Mouse (Mus musculus) midbrain, embryonic 15.5 days (tissue): Measurements from ENCODE around the gene Mmp24. TPM values are rescaled to one million over a fixed set of nuclear protein-coding genes. Genes with fewer than 3 reads are reported as not detected.

ENCODE experiments used
- ATAC-seq: fragments of 200-750 bp; cut with Nextera tagmentation; replicated peaks from 2 replicates; pipeline ENCODE4 v1.8.0; 2017; ENCODE audit warnings: moderate TSS enrichment
- H3K27ac ChIP-seq: fragments of 300-500 bp; sonication (generic); 2 replicates; pipeline ENCODE4 v1.5.1; 2015; ENCODE audit warnings: mild to moderate bottlenecking, inconsistent platforms
- H3K27me3 ChIP-seq: fragments of 300-500 bp; sonication (generic); replicated peaks from 2 replicates; pipeline ENCODE4 v1.6.1; 2015; ENCODE audit warnings: inconsistent platforms
- H3K36me3 ChIP-seq: fragments of 300-500 bp; sonication (generic); replicated peaks from 2 replicates; pipeline ENCODE4 v1.6.1; 2015; ENCODE audit warnings: inconsistent platforms
- H3K4me1 ChIP-seq: fragments of 300-500 bp; sonication (generic); 2 replicates; pipeline ENCODE4 v1.6.1; 2015; ENCODE audit warnings: inconsistent platforms
- H3K4me2 ChIP-seq: fragments of 300-500 bp; sonication (generic); 2 replicates; pipeline ENCODE4 v1.6.1; 2015; ENCODE audit warnings: inconsistent platforms, mild to moderate bottlenecking, moderate library complexity
- H3K4me3 ChIP-seq: fragments of 300-500 bp; sonication (generic); 2 replicates; pipeline ENCODE4 v1.5.1; 2015; ENCODE audit warnings: mild to moderate bottlenecking, inconsistent platforms
- H3K9ac ChIP-seq: fragments of 300-500 bp; sonication (generic); 2 replicates; pipeline ENCODE4 v1.6.1; 2015; ENCODE audit warnings: mild to moderate bottlenecking, inconsistent platforms
- H3K9me3 ChIP-seq: fragments of 300-500 bp; sonication (generic); 2 replicates; pipeline ENCODE4 v1.6.1; 2016; ENCODE audit warnings: inconsistent platforms
- WGBS: fragments of 180-500 bp; shearing (Covaris S2); methylation state at CpG from one replicate; pipeline ENCODE4 v1.1.7; 2015; ENCODE audit warnings: mixed read lengths; 5-methylcytosine and 5-hydroxymethylcytosine counted together
- polyA plus RNA-seq: library from polyadenylated mRNA; unstranded; fragments of >200 nt; fragmentation: Nextera tagmentation; extraction: Ambion mirVana; gene quantifications from 2 replicates; pipeline ENCODE4 v1.2.1, GENCODE M21; 2015

The Mmp24 gene
- polyA plus RNA-seq, 1 experiment from 2014 or later = 19.3 TPM

DNA sequence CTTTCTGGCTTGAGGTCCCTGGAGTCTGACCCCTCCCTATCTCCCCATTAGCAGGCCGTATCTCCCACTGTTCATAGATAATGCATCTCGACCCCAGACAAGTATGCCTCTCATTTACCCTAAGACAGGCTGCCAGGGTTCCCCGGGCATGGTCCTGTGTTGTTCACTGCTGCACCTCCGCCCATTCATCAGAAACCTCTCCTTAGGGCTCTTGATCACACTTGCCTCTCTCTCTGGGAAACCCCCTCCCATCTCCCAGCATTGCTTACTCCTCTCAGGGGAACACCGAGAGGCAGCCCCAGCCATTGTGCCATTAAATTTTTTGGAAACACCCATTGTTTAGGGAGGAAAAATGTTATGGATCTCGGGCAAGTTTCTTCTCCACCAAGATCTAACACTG lies 2.9 kb downstream of the Mmp24 start:
- H3K4me2 ChIP-seq = no peak overlapping the region
- no peak overlapping the region for H3K9ac ChIP-seq
- H3K36me3 ChIP-seq = no peaks in the 10 kb centered on the region
- ATAC-seq = no peak
- no peak overlapping the region for H3K4me3 ChIP-seq
- peaks cover 7% of the 10 kb centered on the region for H3K27me3 ChIP-seq
- no peak overlapping the region for H3K27ac ChIP-seq
- H3K4me1 ChIP-seq = peaks cover 38% of the 10 kb centered on the region
- WGBS = 48% methylated on average over 6 of the region's 6 CpGs
- no peaks in the 10 kb centered on the region for H3K9me3 ChIP-seq

DNA sequence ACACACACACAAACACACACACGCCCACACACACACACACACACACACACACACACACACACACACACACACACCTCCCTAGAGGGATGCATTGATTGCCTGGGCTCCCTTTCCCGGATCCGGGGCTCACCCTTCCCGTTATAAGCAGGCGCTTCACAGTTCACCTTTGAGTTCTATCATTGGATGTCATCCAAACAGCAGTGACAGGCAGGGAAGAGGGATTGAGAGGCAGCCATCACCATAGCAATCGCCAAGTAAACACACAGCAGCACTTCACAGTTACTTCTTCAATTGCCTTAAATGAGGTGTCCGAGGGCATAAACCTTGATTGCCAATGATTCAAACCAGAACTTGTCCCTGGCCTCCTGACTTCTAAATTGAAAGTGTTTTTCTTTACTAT lies 3.9 kb downstream of the Mmp24 start:
- no peak overlapping the region for H3K9ac ChIP-seq
- ATAC-seq = no peak
- peaks cover 38% of the 10 kb centered on the region for H3K4me1 ChIP-seq
- H3K4me3 ChIP-seq = no peak overlapping the region
- H3K4me2 ChIP-seq = no peak overlapping the region
- H3K36me3 ChIP-seq = no peaks in the 10 kb centered on the region
- H3K27me3 ChIP-seq = no peaks in the 10 kb centered on the region
- no peaks in the 10 kb centered on the region for H3K9me3 ChIP-seq
- H3K27ac ChIP-seq = no peak overlapping the region
- 48% methylated on average over 7 of the region's 7 CpGs for WGBS

DNA sequence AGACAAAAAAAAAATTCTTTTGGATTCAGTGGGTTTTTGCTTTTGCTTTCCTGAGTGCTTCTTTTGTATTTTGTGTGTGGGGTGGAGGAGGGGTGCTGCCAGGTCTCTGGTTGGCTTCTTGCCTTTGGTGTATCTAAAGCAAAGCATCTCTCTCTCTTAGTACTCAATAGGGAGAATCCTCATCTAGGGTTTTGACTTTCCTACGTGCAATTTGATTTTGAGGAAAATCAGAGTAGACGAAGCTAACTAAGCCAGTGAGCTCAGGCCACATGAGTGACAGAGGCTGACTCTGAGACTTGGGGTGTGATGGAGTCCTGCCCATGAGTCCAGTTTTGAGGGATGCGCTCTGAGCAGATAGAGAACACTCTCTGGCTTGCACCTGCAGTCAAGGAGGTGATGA lies 4.4 kb downstream of the Mmp24 start:
- no peak overlapping the region for H3K4me3 ChIP-seq
- WGBS = 84% methylated on average over 3 of the region's 3 CpGs
- no peak for ATAC-seq
- H3K9ac ChIP-seq = no peak overlapping the region
- H3K4me2 ChIP-seq = no peak overlapping the region
- H3K4me1 ChIP-seq = peaks cover 37% of the 10 kb centered on the region
- H3K9me3 ChIP-seq = no peaks in the 10 kb centered on the region
- H3K27ac ChIP-seq = no peak overlapping the region
- H3K27me3 ChIP-seq = no peaks in the 10 kb centered on the region
- no peaks in the 10 kb centered on the region for H3K36me3 ChIP-seq

DNA sequence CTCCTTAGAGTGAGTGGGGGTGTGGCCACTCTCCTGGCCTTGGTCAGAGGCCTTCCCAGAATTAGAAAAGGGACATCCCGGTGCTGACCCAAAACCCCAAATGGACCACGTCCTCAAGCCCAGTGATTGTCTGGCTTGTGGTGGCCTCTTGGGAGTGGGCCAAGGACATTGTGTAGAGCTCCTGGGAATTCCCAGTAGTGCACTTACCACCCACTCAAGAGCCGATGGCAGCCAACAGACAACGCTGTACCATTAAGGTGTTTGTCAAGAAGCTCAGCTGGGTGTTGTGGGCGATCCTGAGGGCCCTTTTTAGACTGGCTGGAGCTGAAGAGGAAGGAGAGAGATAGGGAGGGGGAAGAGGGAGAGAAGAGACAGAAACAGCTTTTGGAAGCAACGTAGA lies 9.4 kb downstream of the Mmp24 start:
- no peaks in the 10 kb centered on the region for H3K27me3 ChIP-seq
- H3K4me3 ChIP-seq = no peak overlapping the region
- no peak overlapping the region for H3K9ac ChIP-seq
- H3K27ac ChIP-seq = no peak overlapping the region
- 0 out of 2 replicates have a peak, but pooled peaks cover 2% of the 10 kb centered on the region for H3K4me1 ChIP-seq
- no peak for ATAC-seq
- no peak overlapping the region for H3K4me2 ChIP-seq
- no peaks in the 10 kb centered on the region for H3K9me3 ChIP-seq
- 74% methylated on average over 6 of the region's 6 CpGs for WGBS
- no peaks in the 10 kb centered on the region for H3K36me3 ChIP-seq

DNA sequence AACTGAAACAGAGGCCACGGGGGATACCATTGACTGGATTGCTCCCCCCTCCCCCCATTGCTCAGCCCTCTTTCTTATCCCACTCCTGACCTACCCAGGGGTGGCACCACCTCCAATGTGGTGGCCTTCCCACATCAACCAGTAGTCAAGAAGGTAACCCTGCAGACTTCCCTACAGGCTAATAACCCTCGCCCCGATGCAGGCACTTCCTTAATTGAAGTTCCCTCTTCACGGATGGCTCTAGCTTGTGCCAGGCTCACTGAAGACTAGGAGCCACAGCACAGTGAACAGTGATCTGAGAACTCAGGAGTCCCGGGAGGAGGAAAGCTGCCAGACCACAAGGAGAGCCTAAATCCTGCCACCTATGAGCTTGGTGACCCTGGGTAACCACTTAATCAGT lies 11.8 kb downstream of the Mmp24 start:
- ATAC-seq = no peak
- Histone ChIP-seq H3K27me3 (no peaks in the 10 kb centered on the region), H3K9ac (no peak overlapping the region), H3K36me3 (no peaks in the 10 kb centered on the region), H3K4me3 (no peak overlapping the region), H3K4me1 (no peaks in the 10 kb centered on the region), H3K4me2 (no peak overlapping the region), H3K27ac (no peak overlapping the region), H3K9me3 (no peaks in the 10 kb centered on the region)
- WGBS = 77% methylated on average over 5 of the region's 5 CpGs

DNA sequence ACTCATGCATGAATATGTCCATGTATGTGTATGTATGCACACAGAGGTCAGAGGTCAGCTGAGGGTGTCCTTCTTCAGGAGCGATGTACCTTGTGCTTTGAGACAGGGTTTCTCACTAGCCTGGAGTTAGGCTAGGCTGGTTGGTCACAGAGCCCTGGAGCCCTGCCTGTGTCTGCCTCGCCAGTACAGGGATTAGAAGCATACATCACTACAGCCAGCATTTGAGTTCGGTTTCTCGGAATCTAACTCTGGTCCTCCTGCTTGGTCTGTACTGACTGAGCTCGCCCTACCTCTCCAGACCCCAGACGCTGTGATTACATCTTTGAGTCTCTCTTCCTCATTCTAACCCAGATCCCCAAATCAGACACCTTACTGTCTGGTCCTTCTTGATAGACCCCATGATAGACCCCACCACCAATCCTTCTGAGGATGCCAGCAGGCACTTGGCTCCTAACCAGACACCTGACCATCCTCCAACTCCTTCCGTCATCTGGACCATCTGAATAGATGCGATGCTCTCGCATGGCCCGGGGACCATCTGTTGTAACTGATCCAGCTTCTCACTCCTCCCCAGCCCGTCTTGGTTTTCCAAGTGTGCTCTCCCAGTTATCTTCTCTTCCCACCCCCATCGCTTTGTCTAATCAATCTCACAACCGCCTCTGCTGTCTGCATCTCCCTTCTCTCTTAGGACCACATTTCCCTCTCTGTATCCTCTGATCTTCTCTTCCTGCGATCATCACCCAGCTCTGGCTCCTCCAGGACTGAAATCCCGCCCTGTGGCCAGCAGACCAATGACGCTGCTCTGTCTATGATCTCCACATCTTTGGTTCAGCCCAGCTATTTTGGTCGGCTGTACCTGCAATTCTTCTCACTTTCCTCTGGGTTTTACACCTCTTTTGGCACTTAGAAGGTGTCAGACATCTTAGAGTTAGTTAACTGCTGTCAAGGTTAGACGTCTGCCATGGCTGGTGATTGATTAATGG lies 13.1 kb downstream of the Mmp24 start:
- H3K27ac ChIP-seq = no peak overlapping the region
- no peak for ATAC-seq
- no peak overlapping the region for H3K4me3 ChIP-seq
- H3K27me3 ChIP-seq = no peaks in the 10 kb centered on the region
- 81% methylated on average over 18 of the region's 18 CpGs for WGBS
- H3K9ac ChIP-seq = no peak overlapping the region
- no peaks in the 10 kb centered on the region for H3K36me3 ChIP-seq
- H3K9me3 ChIP-seq = no peaks in the 10 kb centered on the region
- no peaks in the 10 kb centered on the region for H3K4me1 ChIP-seq
- no peak overlapping the region for H3K4me2 ChIP-seq

DNA sequence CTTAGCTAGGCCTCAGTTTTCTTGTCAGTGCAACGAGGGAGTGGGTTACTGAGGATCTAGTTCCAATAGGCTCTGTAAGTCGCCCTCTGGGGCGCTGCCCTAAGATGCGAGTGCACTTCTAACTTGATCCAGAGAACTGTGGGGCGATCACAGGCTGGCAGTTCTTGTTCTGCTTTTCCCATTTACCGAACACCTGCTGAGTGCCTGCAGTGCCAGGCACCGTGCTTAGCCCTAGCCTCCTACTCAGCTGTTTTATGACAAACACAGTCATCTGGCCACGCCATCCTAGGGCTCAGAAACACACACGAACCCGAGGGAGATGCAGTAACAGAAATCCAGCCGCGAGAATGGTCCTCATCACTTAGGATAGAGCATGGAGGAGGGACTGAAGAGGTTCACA lies 17.8 kb downstream of the Mmp24 start:
- ATAC-seq = no peak
- Histone ChIP-seq H3K36me3 (0 out of 2 replicates have a peak, but pooled peaks cover 5% of the 10 kb centered on the region), H3K27ac (no peak overlapping the region), H3K4me2 (no peak overlapping the region), H3K27me3 (no peaks in the 10 kb centered on the region), H3K4me1 (no peaks in the 10 kb centered on the region), H3K9me3 (no peaks in the 10 kb centered on the region), H3K4me3 (no peak overlapping the region), H3K9ac (no peak overlapping the region)
- WGBS = 30% methylated on average over 12 of the region's 12 CpGs

DNA sequence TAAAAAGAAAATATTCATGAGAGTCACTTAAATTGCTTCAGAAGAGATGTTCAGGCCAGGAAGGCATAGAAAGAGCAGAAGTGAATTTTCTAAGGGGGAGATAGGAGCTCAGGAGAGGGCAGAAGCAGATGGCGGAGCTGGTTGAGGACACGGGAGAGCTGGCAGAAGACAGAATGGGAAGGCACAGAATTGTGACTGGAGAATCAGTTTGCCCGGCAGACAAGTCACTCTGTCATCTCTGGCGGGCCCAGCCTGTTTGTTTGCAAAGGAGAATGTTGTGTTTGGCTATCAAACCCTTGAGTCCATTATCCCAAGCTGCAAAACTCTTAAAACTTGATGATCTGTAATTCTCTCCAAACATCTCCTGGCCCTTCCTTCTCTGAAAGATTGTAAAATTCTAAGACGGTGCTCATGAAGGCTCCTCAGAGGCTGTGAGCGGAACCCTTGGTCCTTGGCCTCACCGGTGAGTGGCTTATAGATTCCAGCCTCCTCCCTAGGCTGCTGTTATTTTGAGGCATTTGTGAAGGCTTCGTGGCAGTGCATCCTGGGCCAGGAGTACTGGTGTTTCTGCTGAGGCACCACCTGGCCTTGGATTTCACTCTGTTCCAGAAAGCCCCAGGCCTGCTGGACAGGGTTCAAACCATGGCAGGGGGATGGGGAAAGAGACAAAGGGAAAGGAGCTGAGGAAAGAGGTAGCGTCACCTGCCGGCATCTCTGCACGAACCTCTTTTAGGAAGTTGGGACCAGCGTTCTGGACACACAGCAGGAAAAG lies 19.7 kb downstream of the Mmp24 start:
- H3K27me3 ChIP-seq = no peaks in the 10 kb centered on the region
- no peaks in the 10 kb centered on the region for H3K9me3 ChIP-seq
- H3K27ac ChIP-seq = no peak overlapping the region
- no peak overlapping the region for H3K4me2 ChIP-seq
- no peaks in the 10 kb centered on the region for H3K4me1 ChIP-seq
- H3K4me3 ChIP-seq = no peak overlapping the region
- no peak overlapping the region for H3K9ac ChIP-seq
- WGBS = 89% methylated on average over 12 of the region's 12 CpGs
- H3K36me3 ChIP-seq = peaks cover 20% of the 10 kb centered on the region
- no peak for ATAC-seq

DNA sequence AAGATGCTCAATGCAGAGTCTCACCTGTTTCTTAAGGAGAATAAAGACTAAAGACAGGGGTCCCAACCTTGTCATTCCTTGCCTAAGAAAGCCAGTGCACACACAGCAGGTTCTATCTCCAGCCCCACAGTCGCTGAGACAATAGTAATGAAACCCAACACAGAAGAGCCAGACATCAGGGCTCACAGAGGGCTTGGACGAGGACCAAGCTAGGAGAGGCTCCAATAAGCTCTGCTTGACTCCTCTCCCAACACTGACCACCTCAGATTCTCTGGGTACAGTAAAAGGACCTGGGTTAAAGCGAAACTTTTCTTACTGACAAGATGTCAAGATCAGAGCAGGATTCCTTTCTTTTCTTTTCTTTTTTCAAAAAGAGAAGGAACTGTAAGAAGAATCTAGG lies 23.5 kb downstream of the Mmp24 start:
- no peak overlapping the region for H3K9ac ChIP-seq
- WGBS = 65% methylated on average over 3 of the region's 3 CpGs
- no peak overlapping the region for H3K27ac ChIP-seq
- no peaks in the 10 kb centered on the region for H3K27me3 ChIP-seq
- H3K4me2 ChIP-seq = no peak overlapping the region
- ATAC-seq = no peak
- no peaks in the 10 kb centered on the region for H3K4me1 ChIP-seq
- H3K4me3 ChIP-seq = no peak overlapping the region
- peaks cover 41% of the 10 kb centered on the region for H3K36me3 ChIP-seq
- no peaks in the 10 kb centered on the region for H3K9me3 ChIP-seq

DNA sequence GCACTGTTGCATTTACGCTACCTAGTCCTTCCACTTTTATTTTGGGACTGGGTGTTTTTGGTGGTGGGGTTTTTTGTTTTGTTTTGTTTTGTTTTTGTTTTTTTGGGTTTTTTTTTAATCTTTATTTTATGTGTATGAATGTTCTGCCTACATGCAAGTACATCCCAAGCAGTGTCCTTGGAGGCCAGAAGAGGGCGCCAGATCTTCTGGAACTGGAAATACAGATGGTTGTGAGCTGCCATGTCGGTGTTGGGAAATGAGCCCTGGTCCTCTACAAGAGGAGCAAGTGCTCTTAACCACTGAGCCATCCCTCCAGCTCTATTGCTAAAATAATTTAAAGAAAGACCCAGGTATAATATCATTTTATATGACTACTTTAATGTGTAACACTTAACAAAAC lies 27.6 kb downstream of the Mmp24 start:
- H3K27me3 ChIP-seq = no peaks in the 10 kb centered on the region
- 56% methylated on average over 3 of the region's 3 CpGs for WGBS
- ATAC-seq = no peak
- no peak overlapping the region for H3K27ac ChIP-seq
- no peaks in the 10 kb centered on the region for H3K9me3 ChIP-seq
- peaks cover 36% of the 10 kb centered on the region for H3K36me3 ChIP-seq
- H3K9ac ChIP-seq = no peak overlapping the region
- no peaks in the 10 kb centered on the region for H3K4me1 ChIP-seq
- no peak overlapping the region for H3K4me3 ChIP-seq
- H3K4me2 ChIP-seq = no peak overlapping the region

DNA sequence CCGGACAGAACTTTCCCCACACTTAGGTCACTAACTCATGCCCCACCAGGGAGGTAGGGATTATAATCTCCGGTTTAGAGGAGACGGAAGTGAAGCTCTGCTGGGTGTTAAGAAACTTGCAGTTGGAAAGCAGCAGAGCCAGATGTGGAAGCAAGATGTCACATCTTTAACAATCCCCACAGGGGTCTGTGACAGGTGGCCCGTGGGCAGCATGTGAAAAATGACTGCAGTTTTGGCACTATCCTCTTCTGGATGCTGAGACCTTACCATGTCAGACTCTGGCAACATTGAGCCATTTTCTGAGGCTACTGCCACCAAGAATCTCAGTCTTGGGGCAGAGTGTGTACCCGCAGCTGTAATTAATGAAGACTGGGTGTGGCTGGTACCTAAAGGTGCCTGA lies 28.9 kb downstream of the Mmp24 start:
- H3K9me3 ChIP-seq = no peaks in the 10 kb centered on the region
- no peak overlapping the region for H3K4me3 ChIP-seq
- H3K27ac ChIP-seq = no peak overlapping the region
- H3K27me3 ChIP-seq = no peaks in the 10 kb centered on the region
- H3K4me1 ChIP-seq = no peaks in the 10 kb centered on the region
- WGBS = 74% methylated on average over 5 of the region's 5 CpGs
- H3K4me2 ChIP-seq = no peak overlapping the region
- no peak for ATAC-seq
- peaks cover 27% of the 10 kb centered on the region for H3K36me3 ChIP-seq
- H3K9ac ChIP-seq = no peak overlapping the region

DNA sequence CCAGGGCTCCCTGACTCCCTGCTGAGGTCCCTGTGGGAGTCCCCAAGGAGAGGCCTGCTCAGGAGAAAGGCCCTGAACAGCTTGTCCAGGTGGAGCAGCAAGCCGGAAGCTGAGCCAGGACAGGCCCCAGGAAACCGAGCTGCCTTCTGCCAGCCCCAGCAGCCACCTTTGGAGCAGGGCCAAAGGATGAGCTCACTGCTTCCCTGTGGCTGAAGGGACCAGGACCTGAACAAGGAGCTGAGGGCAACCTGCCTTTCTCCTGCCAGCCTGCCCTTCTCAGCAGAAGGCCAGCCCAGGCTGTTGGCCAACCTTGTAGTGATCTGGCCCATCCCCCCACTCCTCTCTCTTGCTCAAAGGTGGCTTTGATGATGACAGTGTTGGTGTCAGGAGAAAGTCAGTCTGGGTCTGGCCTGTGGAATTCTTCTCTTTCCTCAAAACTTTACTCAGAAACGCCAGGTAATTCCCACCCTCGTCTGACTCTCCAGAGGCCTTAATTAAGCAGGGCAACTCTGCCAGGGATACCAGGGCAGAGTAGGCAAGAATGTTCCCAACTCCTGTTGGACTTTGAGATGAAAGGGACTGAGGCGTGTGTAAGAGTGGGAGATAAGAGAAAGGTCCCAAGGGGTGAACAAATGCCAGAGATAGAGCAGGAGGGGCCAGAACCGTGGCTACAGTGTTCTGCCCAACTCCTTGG lies 30.2 kb downstream of the Mmp24 start:
- no peak overlapping the region for H3K4me2 ChIP-seq
- H3K36me3 ChIP-seq = peaks cover 16% of the 10 kb centered on the region; the same call in 1 of the 2 replicates
- H3K27ac ChIP-seq = no peak overlapping the region
- H3K4me1 ChIP-seq = no peaks in the 10 kb centered on the region
- no peak for ATAC-seq
- H3K27me3 ChIP-seq = no peaks in the 10 kb centered on the region
- WGBS = 65% methylated on average over 6 of the region's 6 CpGs
- H3K9ac ChIP-seq = no peak overlapping the region
- H3K4me3 ChIP-seq = no peak overlapping the region
- no peaks in the 10 kb centered on the region for H3K9me3 ChIP-seq
